Mouse (Mus musculus): ENCODE measurements around the gene Poglut1.
A peak's percentile ranks its signal among the peaks of the same experiment; 100 is the strongest.
"Not testable (repeated sequence)": the region's sequence is repeated elsewhere in the genome, so short reads cannot be mapped to it uniquely, and the experiment has no call there.

Gene Poglut1

GRCm38 (mm10) chr16:38536544-38537146 lies 13.4 kb downstream of the Poglut1 start:
- DNase-seq (ENCODE audit: low spot score), result peak; percentile 49

DNA sequence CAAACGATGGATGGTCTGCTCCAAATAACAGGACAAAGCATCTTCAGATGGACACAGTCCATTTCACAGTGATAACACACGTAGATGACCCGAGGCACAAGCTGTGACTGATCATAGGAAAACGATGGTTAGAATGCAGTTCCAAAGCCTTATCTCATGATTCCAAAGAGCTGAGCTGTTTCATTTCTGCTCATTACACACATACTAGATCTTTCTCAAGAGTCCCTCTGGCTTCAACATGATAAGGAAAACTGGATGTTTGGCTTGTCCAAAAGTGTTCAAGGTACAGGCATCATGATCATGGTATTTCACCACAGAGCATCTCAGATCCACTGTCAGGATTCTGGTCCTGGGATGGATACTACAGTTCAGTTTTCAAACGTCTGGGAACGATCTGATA lies 23.8 kb downstream of the Poglut1 start:
- no peak for DNase-seq (ENCODE audit: low spot score)

DNA sequence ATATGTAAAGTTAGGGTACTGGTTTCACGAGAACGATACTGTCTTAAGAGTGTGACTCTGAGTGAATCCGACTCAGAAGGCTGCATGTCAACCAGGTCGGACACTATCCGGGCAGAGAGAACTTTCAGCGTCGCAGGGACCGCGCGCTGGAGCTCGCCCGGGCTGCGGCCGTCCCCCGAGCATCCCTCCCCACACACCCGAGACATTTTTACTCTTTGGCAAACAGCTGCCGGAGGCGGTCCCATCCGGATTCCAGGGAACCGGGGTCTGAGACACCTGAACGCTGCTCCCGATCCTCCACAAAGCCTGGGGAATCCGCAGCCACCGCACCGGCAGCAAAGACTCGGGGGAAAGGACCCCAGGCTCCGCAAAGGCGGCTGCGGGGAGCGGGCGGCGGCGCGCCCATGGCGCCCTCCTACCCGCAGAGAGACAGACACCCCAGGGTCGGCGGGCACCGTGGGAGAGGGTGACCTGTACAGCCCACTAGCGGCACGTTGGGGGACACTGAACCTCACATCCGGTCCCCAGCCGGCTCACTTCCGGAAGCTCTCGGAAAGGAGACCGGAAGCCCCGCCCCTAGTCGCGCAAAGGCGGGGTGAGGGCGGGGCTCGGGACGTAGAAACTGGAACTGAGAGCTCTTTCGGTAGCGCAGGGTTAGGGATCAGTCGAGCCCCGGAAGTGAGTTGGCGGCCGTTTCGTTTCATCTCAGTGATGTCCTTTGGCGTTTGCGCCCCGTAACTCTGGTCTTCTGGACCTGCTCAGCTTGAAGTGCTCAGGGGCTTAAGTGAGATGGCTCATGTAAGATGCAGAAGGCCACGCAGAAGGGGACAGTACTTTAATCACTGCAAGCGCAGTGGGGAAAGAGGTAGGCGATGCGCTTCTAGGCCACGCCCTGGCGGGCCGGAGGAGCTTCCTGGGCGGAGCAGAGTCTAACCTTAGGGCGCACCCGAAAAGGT lies 27.7 kb downstream of the Poglut1 start, which contains the start of gene Timmdc1:
TSS of gene Timmdc1 (minus strand) at position 535 of the 956 bp plus-strand sequence.
- DNase-seq (ENCODE audit: low spot score), result peak; percentile 96

DNA sequence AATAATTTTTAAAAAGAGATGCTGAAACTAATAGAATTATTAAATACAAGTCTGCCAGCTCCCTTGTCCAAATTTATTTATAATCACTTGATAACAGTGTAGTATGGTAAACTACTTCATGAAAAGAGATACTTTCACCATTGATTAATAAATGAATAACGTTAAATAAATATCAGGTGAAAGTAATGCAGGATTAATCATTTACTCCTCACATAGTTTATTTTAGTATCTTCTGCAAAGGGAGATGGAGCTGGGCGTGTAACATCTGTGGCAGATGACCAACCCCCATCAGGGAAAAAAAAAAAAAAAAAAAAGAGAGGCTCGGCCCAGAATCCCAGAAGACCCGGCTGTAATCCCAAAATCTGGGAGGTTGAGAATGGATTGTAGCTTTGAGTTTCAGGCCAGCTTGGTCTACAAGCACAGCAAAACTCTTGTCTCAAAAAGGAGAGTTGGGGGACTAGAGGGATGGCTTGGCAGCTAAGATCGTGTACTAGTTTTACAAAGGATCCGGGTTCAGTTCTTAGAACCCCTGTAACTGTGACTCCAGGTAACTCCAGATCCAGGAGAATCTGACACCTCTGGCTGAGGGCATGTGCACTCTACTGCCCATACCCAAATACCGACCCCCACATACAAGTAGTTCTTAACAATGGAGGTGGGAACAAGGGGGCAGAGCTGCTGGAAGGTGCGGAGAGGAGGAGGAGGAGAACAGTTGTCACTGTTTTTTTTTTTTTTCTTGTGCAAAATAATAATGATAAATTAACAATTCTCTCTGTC lies 28.7 kb downstream of the Poglut1 start:
- DNase-seq (ENCODE audit: low spot score), result no peak

- DNase-seq (ENCODE audit: low spot score), result no peak
Observed at GRCm38 (mm10) chr16:38519140-38519539, 30.9 kb downstream of the Poglut1 start.

- no peak for DNase-seq (ENCODE audit: low spot score)
Observed at GRCm38 (mm10) chr16:38510846-38511245, 39.2 kb downstream of the Poglut1 start.

DNA sequence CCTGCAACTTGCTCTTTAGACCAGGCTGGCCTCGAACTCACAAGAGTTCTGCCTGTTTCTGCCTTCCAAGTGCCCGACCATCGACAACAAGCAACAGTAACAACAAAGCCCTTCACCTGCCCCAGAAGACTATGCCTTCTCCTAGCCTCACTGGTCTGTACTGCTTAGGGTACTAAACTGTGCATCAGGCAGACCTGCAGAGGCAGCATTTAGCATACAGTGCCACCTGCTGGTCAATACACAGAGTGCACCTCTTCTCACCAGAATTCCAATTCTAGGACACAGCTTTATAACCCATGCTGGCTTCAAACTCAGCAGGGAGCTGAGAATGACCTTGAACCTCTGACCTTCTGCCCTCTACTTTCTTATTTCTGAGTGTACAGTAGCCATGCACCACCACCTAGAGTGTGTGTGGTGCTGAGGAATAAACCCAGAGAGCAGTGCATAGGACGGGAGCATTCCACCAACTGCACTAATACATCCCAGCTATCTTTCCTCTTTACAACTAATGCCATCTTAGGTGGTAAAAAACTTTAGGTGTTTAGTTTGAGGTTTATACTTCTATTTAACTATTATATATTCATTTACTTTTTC lies 43.9 kb downstream of the Poglut1 start:
- DNase-seq (ENCODE audit: low spot score), result peak; percentile 50

- no peak for DNase-seq (ENCODE audit: low spot score)
Observed at GRCm38 (mm10) chr16:38503528-38503927, 46.5 kb downstream of the Poglut1 start.

DNA sequence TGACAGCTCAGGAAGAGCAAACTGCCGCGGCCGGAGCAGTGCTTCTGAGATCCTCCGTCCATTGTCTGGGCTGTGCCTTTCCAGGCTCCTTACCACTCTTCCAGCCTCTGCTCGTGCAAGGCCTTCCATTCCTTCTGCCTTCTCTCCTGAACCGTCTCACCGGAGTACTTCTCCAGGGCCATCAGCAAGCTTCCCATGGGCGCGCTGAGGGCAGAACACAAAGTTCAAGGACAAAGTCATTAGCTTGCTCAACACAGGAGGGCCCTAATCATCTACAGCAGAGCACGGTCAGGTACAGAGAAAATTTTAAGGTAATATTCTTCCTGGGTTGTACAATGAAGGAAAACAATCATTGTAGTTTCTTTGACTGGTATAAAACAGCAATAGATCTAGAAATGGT lies 47.6 kb downstream of the Poglut1 start:
- DNase-seq (ENCODE audit: low spot score), result no peak

DNA sequence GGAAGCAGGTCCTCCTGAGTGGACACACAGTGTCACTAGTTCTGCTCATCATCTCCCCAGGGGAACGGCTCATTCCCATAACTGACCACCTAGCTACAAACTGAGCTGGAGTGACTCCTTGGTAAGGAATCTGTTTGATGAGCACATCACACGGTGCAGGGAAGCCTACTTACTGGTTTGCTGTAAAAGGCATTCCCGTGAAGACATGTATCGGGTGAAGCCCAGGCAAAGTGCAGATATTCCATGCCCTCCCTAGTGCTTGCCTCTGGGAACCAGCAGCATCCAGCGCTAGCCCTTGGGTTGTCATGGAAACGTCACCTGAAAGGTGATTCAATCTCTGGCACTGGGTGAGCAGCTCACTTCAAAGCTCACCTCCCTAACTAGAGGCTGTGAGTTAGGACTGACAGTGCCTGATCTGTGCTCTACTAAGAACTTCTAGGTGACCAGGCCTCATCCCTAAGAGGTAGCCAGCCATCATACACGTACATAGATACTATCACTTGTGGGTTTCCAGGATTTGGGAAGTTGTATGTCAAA lies 53.4 kb downstream of the Poglut1 start:
- no peak for DNase-seq (ENCODE audit: low spot score)

DNA sequence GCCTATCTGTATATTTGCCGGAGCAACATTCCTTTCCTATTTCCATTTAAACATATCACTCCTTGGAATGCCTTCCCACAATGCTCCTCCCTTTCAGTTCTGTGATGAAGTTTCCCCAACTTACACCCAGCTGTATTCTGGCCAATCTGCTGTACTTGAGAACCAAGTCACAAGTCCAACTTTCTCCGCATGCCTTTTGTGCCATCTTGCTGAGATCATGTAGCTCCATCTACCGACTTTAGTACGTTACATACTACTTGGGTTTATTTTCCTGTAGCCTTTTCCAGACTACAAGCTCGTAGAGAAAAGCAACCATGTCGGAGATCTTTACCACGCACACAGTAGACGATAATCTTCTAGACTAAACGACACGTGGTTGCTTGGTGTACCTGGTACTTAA lies 56.2 kb downstream of the Poglut1 start:
- no peak for DNase-seq (ENCODE audit: low spot score)

- no peak for DNase-seq (ENCODE audit: low spot score)
Observed at GRCm38 (mm10) chr16:38492551-38492950, 57.5 kb downstream of the Poglut1 start.

DNA sequence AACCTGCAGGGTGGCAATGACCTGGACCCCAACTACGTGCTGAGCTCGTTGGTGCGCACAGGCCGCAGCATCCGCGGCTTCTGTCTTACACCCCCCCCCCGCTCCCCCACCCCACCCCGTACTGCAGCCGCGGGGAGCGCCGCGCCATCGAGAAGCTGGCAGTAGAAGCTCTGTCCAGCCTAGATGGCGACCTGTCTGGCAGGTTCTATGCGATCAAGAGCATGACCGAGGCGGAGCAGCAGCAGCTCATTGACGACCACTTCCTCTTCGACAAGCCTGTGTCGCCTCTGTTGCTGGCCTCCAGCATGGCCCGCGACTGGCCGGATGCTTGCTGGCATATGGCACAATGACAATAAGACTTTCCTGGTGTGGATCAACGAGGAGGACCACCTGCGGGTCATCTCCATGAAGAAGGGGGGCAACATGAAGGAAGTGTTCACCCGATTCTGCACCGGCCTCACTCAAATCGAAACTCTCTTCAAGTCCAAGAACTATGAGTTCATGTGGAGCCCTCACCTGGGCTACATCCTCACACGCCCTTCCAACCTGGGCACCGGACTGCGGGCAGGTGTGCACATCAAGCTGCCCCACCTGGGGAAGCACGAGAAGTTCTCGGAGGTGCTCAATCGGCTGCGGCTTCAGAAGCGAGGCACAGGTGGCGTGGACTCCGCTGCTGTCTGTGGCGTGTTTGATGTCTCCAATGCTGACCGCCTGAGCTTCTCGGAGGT lies 66.3 kb downstream of the Poglut1 start:
- no peak for DNase-seq (ENCODE audit: low spot score)

DNA sequence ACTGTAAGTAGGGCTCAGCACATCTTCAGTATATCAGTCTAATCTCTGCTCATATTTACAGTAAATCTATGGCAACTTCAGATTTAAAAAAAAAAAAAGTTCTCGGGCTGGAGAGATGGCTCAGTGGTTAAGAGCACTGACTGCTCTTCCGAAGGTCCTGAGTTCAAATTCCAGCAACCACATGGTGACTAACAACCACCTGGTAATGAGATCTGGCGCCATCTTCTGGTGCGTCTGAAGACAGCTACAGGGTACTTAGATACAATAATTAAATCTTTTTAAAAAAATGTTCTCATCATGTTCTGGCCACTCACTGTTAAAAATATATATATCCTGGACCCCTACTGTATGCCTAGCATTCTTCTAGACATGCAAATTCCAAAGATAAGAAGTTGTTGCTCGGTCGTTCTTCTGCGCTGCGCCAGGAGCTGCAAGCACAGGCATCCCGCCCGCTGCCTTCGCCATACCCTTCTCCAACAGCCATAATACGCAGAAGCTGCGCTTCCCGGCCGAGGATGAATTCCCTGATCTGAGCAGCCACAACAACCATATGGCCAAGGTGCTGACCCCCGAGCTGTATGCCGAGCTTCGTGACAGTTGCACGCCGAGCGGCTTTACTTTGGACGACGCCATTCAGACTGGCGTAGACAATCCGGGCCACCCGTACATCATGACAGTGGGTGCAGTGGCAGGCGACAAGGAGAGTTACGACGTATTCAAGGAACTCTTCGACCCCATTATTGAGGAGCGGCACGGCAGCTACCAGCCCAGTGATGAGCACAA lies 67.1 kb downstream of the Poglut1 start:
- no peak for DNase-seq (ENCODE audit: low spot score)

GRCm38 (mm10) chr16:38481327-38481726 lies 68.7 kb downstream of the Poglut1 start:
- DNase-seq (ENCODE audit: low spot score), result no peak

- no peak for DNase-seq (ENCODE audit: low spot score)
Observed at GRCm38 (mm10) chr16:38478296-38478695, 71.8 kb downstream of the Poglut1 start.

- not testable (repeated sequence) for DNase-seq (ENCODE audit: low spot score)
Observed at GRCm38 (mm10) chr16:38477241-38477608, 72.8 kb downstream of the Poglut1 start.

- peak; percentile 55 for DNase-seq (ENCODE audit: low spot score)
Observed at GRCm38 (mm10) chr16:38476312-38477240, 73.5 kb downstream of the Poglut1 start.

DNA sequence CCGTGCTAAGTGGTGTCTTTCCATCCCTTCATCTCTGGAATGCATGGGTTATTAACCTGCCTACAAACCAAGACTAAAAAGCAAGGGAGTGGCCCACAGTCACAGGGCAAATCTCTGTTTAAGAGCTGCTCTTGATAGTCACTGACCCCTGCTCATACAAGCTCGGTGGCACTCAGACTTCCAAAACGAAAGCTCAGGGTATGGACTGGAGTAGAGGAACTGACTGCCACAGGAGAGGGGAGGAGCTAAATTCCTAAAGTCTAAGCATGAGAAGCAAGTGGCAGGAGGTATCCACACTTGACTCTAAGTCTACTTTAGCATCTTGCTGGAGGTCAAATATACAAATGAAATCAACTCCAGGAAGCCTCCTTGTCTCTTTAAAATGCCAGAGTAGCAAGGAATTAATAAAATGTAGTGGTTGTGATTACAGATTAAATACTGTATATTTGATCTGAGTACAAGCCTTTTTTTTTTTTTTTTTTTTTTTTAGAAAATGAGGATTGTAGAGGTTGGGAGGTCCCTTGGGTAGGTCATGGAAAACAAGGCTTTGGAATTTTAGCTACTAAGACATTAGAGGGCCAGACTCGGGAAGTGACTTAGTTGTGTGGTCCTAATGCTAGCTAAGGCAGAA lies 74.3 kb downstream of the Poglut1 start:
- no peak for DNase-seq (ENCODE audit: low spot score)

Data from yolk sac, embryonic 10.5 days (tissue).